Mouse (Mus musculus): ENCODE data around the gene Stat5b. TPM values are rescaled to one million over a fixed set of nuclear protein-coding genes. Genes with fewer than 3 reads are reported as not detected.
"Not testable (repeated sequence)": the region's sequence is repeated elsewhere in the genome, so short reads cannot be mapped to it uniquely, and the experiment has no call there.

Gene Stat5b
- total RNA-seq, 2 experiments from 2014 or later: 20.1 to 23.1 TPM

GRCm38 (mm10) chr11:100819626-100820025, 30.9 kb downstream of the Stat5b start:
- intact Hi-C loops (cut with DNase I): no loop called here
- DNase-seq (ENCODE audit: low spot score in 2 of 2): no peak

GRCm38 (mm10) chr11:100819048-100819447, 31.5 kb downstream of the Stat5b start:
- no peak for DNase-seq (ENCODE audit: low spot score in 2 of 2)
- intact Hi-C loops (cut with DNase I): no loop called here

GRCm38 (mm10) chr11:100818359-100819012, 32.0 kb downstream of the Stat5b start:
- intact Hi-C loops (cut with DNase I): no loop called here
- DNase-seq (ENCODE audit: low spot score in 2 of 2): no peak

GRCm38 (mm10) chr11:100817311-100817710, 33.2 kb downstream of the Stat5b start:
- DNase-seq (ENCODE audit: low spot score in 2 of 2): no peak
- intact Hi-C loops (cut with DNase I): no loop called here

GRCm38 (mm10) chr11:100816801-100817200, 33.7 kb downstream of the Stat5b start:
- intact Hi-C loops (cut with DNase I): no loop called here
- DNase-seq (ENCODE audit: low spot score in 2 of 2): no peak

- intact Hi-C loops (cut with DNase I): no loop called here
These were observed 34.2 kb downstream of the Stat5b start for GRCm38 (mm10) chr11:100816342-100816741.

GRCm38 (mm10) chr11:100814498-100814897, 36.0 kb downstream of the Stat5b start:
- intact Hi-C loops (cut with DNase I): no loop called here
- no peak for DNase-seq (ENCODE audit: low spot score in 2 of 2)

More at GRCm38 (mm10) chr11:100816342-100816741, 34.2 kb downstream of the Stat5b start:
- no peak for DNase-seq (ENCODE audit: low spot score in 2 of 2)

- intact Hi-C loops (cut with DNase I): no loop called here
These were observed 39.4 kb downstream of the Stat5b start for GRCm38 (mm10) chr11:100811132-100811531.

GRCm38 (mm10) chr11:100810516-100810915, 40.0 kb downstream of the Stat5b start:
- intact Hi-C loops (cut with DNase I): no loop called here
- no peak for DNase-seq (ENCODE audit: low spot score in 2 of 2)

More at GRCm38 (mm10) chr11:100811132-100811531, 39.4 kb downstream of the Stat5b start:
- DNase-seq (ENCODE audit: low spot score in 2 of 2): no peak

GRCm38 (mm10) chr11:100806380-100807305, 43.9 kb downstream of the Stat5b start:
- DNase-seq (ENCODE audit: low spot score in 2 of 2): no peak
- intact Hi-C loops (cut with DNase I): no loop called here

GRCm38 (mm10) chr11:100805535-100805934, 45.0 kb downstream of the Stat5b start:
- intact Hi-C loops (cut with DNase I): no loop called here

GRCm38 (mm10) chr11:100804409-100804808, 46.1 kb downstream of the Stat5b start:
- DNase-seq (ENCODE audit: low spot score in 2 of 2): no peak
- intact Hi-C loops (cut with DNase I): no loop called here

More at GRCm38 (mm10) chr11:100805535-100805934, 45.0 kb downstream of the Stat5b start:
- no peak for DNase-seq (ENCODE audit: low spot score in 2 of 2)

GRCm38 (mm10) chr11:100799426-100799825, 51.1 kb downstream of the Stat5b start:
- intact Hi-C loops (cut with DNase I): no loop called here
- no peak for DNase-seq (ENCODE audit: low spot score in 2 of 2)

GRCm38 (mm10) chr11:100796585-100796984, 53.9 kb downstream of the Stat5b start:
- intact Hi-C loops (cut with DNase I): no loop called here
- DNase-seq (ENCODE audit: low spot score in 2 of 2): no peak

GRCm38 (mm10) chr11:100795386-100795785, 55.1 kb downstream of the Stat5b start:
- intact Hi-C loops (cut with DNase I): no loop called here
- DNase-seq (ENCODE audit: low spot score in 2 of 2): no peak

GRCm38 (mm10) chr11:100791457-100792049, 59.0 kb downstream of the Stat5b start:
- intact Hi-C loops (cut with DNase I): no loop called here
- no peak for DNase-seq (ENCODE audit: low spot score in 2 of 2)

- intact Hi-C loops (cut with DNase I): not testable (repeated sequence)
- peak; percentile 28 to 30 for DNase-seq (ENCODE audit: low spot score in 2 of 2)
These were observed 59.9 kb downstream of the Stat5b start for GRCm38 (mm10) chr11:100790644-100791043.

- no peak for DNase-seq (ENCODE audit: low spot score in 2 of 2)
- intact Hi-C loops (cut with DNase I): no loop called here
These were observed 60.8 kb downstream of the Stat5b start for GRCm38 (mm10) chr11:100789702-100790101.

- intact Hi-C loops (cut with DNase I): no loop called here
- no peak for DNase-seq (ENCODE audit: low spot score in 2 of 2)
These were observed 64.8 kb downstream of the Stat5b start for GRCm38 (mm10) chr11:100785774-100786173.

GRCm38 (mm10) chr11:100784286-100784685, 66.2 kb downstream of the Stat5b start:
- no peak for DNase-seq (ENCODE audit: low spot score in 2 of 2)
- intact Hi-C loops (cut with DNase I): no loop called here
